Mouse (Mus musculus) macrophage (primary cell): Measurements from ENCODE around the gene Chchd5. TPM values are rescaled to one million over a fixed set of nuclear protein-coding genes. Genes with fewer than 3 reads are reported as not detected.

Experiments used
- H3K27ac ChIP-seq: fragments of 350-480 bp; formaldehyde crosslinking; 2 replicates; pipeline ENCODE4 v1.9.0; 2021
- H3K36me3 ChIP-seq: fragments of 350-480 bp; formaldehyde crosslinking; 2 replicates; pipeline ENCODE4 v1.9.0; 2021; ENCODE audit errors: inconsistent target
- H3K4me3 ChIP-seq: fragments of 350-480 bp; formaldehyde crosslinking; 2 replicates; pipeline ENCODE4 v1.9.0; 2021; ENCODE audit errors: inconsistent target
- H3K79me2 ChIP-seq: fragments of 350-480 bp; formaldehyde crosslinking; 2 replicates; pipeline ENCODE4 v1.9.0; 2021; ENCODE audit errors: inconsistent target
- WGBS: methylation state at CpG from one replicate; pipeline ENCODE4 v1.1.7; 2026; ENCODE audit warnings: inconsistent platforms; ENCODE audit not compliant: missing documents; 5-methylcytosine and 5-hydroxymethylcytosine counted together
- polyA plus RNA-seq: library from polyadenylated mRNA; stranded (reverse); fragments of 250-400 nt; gene quantifications from 3 replicates; pipeline ENCODE4 v1.2.4, GENCODE M21; 2018; ENCODE audit warnings: inconsistent platforms
- total RNA-seq, 78 experiments: library from RNA; depleted of rRNA; stranded (reverse); fragments of 250-400 nt; gene quantifications; 1 replicate in 9 of 78; 2 replicates in 24 of 78; 3 replicates in 43 of 78; 4 replicates in 2 of 78; pipeline ENCODE4 v1.2.4; 2018; ENCODE audit warnings: inconsistent platforms in 56 of 78

Gene Chchd5
- 10 to 100 TPM in 7 of 26 experiments, 1 to 10 TPM in 19; 1.6 to 20.2 (median 5.1) TPM for total RNA-seq (2018; cell fraction: chromatin; rRNA removed)
- 10 to 100 TPM in 22 of 26 experiments, 1 to 10 TPM in 4; 7.1 to 22.2 (median 17.0) TPM for total RNA-seq (2018; cell fraction: cytosol; rRNA removed)
- 10 to 100 TPM in 7 of 26 experiments, 1 to 10 TPM in 19; 1.4 to 19.5 (median 7.8) TPM for total RNA-seq (2018; cell fraction: nucleus; rRNA removed)
- 11.9 to 13.8 TPM (median 13.2 TPM) in 3 replicates for polyA plus RNA-seq

- Histone ChIP-seq H3K79me2 (no peaks in the 10 kb centered on the region), H3K4me3 (peak within 1 kb of the TSS; percentile 72), H3K36me3 (peaks cover 30% of the 10 kb centered on the region), H3K27ac (peak within 1 kb of the TSS; percentile 59)
- under 1% methylated on average over 33 of the region's 35 CpGs for WGBS
Observed at GRCm38 (mm10) chr2:129129412-129129929, at the start of gene Chchd5. Chchd5 (plus strand) TSS chr2:129129700.

GRCm38 (mm10) chr2:129081097-129081496 is 48.4 kb upstream of the Chchd5 start:
- 88% methylated on average over 13 of the region's 13 CpGs for WGBS
- Histone ChIP-seq H3K27ac (no peak overlapping the region), H3K4me3 (no peak overlapping the region), H3K79me2 (no peaks in the 10 kb centered on the region), H3K36me3 (no peaks in the 10 kb centered on the region)

- WGBS: 69% methylated on average over 5 of the region's 5 CpGs
- H3K79me2 ChIP-seq: no peaks in the 10 kb centered on the region
- no peaks in the 10 kb centered on the region for H3K36me3 ChIP-seq
Observed at GRCm38 (mm10) chr2:129083514-129083913, 46.0 kb upstream of the Chchd5 start.

GRCm38 (mm10) chr2:129084959-129085358 is 44.5 kb upstream of the Chchd5 start:
- 58% methylated on average over 2 of the region's 2 CpGs for WGBS

More at GRCm38 (mm10) chr2:129083514-129083913, 46.0 kb upstream of the Chchd5 start:
- no peak overlapping the region for H3K27ac ChIP-seq
- no peak overlapping the region for H3K4me3 ChIP-seq

GRCm38 (mm10) chr2:129087520-129087919 is 42.0 kb upstream of the Chchd5 start:
- no peaks in the 10 kb centered on the region for H3K36me3 ChIP-seq
- 100% methylated on average over 1 of the region's 1 CpGs for WGBS
- no peak overlapping the region for H3K27ac ChIP-seq
- no peak overlapping the region for H3K4me3 ChIP-seq
- H3K79me2 ChIP-seq: no peaks in the 10 kb centered on the region

More at GRCm38 (mm10) chr2:129084959-129085358, 44.5 kb upstream of the Chchd5 start:
- no peaks in the 10 kb centered on the region for H3K79me2 ChIP-seq
- H3K36me3 ChIP-seq: no peaks in the 10 kb centered on the region
- no peak overlapping the region for H3K27ac ChIP-seq
- H3K4me3 ChIP-seq: no peak overlapping the region

- WGBS: 77% methylated on average over 1 of the region's 4 CpGs
- Histone ChIP-seq H3K79me2 (no peaks in the 10 kb centered on the region), H3K4me3 (no peak overlapping the region), H3K36me3 (0 out of 2 replicates have a peak, but pooled peaks cover 3% of the 10 kb centered on the region), H3K27ac (no peak overlapping the region)
Observed at GRCm38 (mm10) chr2:129090370-129090769, 39.1 kb upstream of the Chchd5 start.

- 99% methylated on average over 7 of the region's 12 CpGs for WGBS
- H3K27ac ChIP-seq: no peak overlapping the region
- no peaks in the 10 kb centered on the region for H3K79me2 ChIP-seq
- 0 out of 2 replicates have a peak, but pooled peaks cover 3% of the 10 kb centered on the region for H3K36me3 ChIP-seq
- H3K4me3 ChIP-seq: no peak overlapping the region
Observed at GRCm38 (mm10) chr2:129092810-129093209, 36.7 kb upstream of the Chchd5 start.

- Histone ChIP-seq H3K4me3 (no peak overlapping the region), H3K27ac (no peak overlapping the region), H3K36me3 (0 out of 2 replicates have a peak, but pooled peaks cover 3% of the 10 kb centered on the region), H3K79me2 (no peaks in the 10 kb centered on the region)
- WGBS: 95% methylated on average over 18 of the region's 18 CpGs
Observed at GRCm38 (mm10) chr2:129093926-129094724, 35.4 kb upstream of the Chchd5 start.

GRCm38 (mm10) chr2:129100784-129101310 is 28.7 kb upstream of the Chchd5 start, which contains the start of gene Polr1b:
Polr1b (plus strand) TSS chr2:129100995.
- under 1% methylated on average over 35 of the region's 35 CpGs for WGBS
- Histone ChIP-seq H3K79me2 (peaks cover 12% of the 10 kb centered on the region), H3K27ac (no peak within 1 kb of the TSS), H3K36me3 (peaks cover 4% of the 10 kb centered on the region; the same call in 1 of the 2 replicates), H3K4me3 (peak within 1 kb of the TSS; percentile 57)

- H3K27ac ChIP-seq: no peak overlapping the region
- no peak overlapping the region for H3K4me3 ChIP-seq
- 95% methylated on average over 5 of the region's 5 CpGs for WGBS
- peaks cover 53% of the 10 kb centered on the region for H3K36me3 ChIP-seq
- no peaks in the 10 kb centered on the region for H3K79me2 ChIP-seq
Observed at GRCm38 (mm10) chr2:129112924-129113323, 16.6 kb upstream of the Chchd5 start.

- H3K79me2 ChIP-seq: no peaks in the 10 kb centered on the region
- no peak overlapping the region for H3K4me3 ChIP-seq
- peaks cover 58% of the 10 kb centered on the region for H3K36me3 ChIP-seq
- H3K27ac ChIP-seq: no peak overlapping the region
- WGBS: 96% methylated on average over 9 of the region's 9 CpGs
Observed at GRCm38 (mm10) chr2:129115706-129116367, 13.7 kb upstream of the Chchd5 start.

GRCm38 (mm10) chr2:129116368-129116739 is 13.1 kb upstream of the Chchd5 start:
- Histone ChIP-seq H3K27ac (no peak overlapping the region), H3K4me3 (no peak overlapping the region), H3K79me2 (no peaks in the 10 kb centered on the region), H3K36me3 (peaks cover 58% of the 10 kb centered on the region)
- 100% methylated on average over 1 of the region's 1 CpGs for WGBS

GRCm38 (mm10) chr2:129118061-129118460 is 11.4 kb upstream of the Chchd5 start:
- Histone ChIP-seq H3K27ac (no peak overlapping the region), H3K36me3 (peaks cover 58% of the 10 kb centered on the region)
- WGBS: 97% methylated on average over 11 of the region's 12 CpGs

GRCm38 (mm10) chr2:129121986-129122385 is 7.5 kb upstream of the Chchd5 start:
- Histone ChIP-seq H3K4me3 (no peak overlapping the region), H3K36me3 (peaks cover 46% of the 10 kb centered on the region; the same call in 1 of the 2 replicates), H3K27ac (no peak overlapping the region), H3K79me2 (no peaks in the 10 kb centered on the region)
- WGBS: 94% methylated on average over 8 of the region's 8 CpGs

More at GRCm38 (mm10) chr2:129118061-129118460, 11.4 kb upstream of the Chchd5 start:
- H3K79me2 ChIP-seq: no peaks in the 10 kb centered on the region
- no peak overlapping the region for H3K4me3 ChIP-seq
